Mouse (Mus musculus): Measurements from ENCODE around the gene Il18bp. TPM values are rescaled to one million over a fixed set of nuclear protein-coding genes. Genes with fewer than 3 reads are reported as not detected.

Gene Il18bp
- polyA plus RNA-seq, 1 experiment from 2014 or later, result 2.1 TPM

DNA sequence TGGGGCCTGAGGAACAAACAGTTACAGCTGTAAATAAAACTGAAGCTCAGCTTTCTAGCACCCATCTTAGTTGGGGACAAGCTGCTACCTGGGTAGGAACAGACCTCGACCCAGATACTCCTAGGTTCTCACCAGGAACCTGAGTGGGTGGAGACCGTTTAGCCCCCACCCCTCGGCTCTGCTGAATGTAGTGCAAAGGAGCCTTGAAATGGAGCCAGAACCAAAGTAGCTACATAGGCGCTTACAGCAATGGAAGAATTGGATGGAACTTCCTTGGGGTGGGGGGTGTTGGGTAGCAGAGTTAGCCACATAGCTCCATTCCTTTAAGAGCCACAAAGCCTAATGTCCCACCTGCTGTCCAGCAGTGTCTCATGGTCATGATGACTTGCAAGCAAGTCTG lies 1.6 kb downstream of the Il18bp start:
- H3K9ac ChIP-seq (ENCODE audit: low read depth, low read length), result no peak overlapping the region
- 82% methylated on average over 4 of the region's 4 CpGs for WGBS
- H3K27ac ChIP-seq (ENCODE audit: low read length), result no peak overlapping the region
- peaks cover 31% of the 10 kb centered on the region for H3K36me3 ChIP-seq (ENCODE audit: control insufficient read depth, insufficient read depth, low read length)
- H3K4me2 ChIP-seq (ENCODE audit: low read depth, low read length), result no peak overlapping the region
- H3K27me3 ChIP-seq (replicated peaks; ENCODE audit: control insufficient read depth, insufficient read depth, low read length), result no peaks in the 10 kb centered on the region
- ATAC-seq, result no peak
- no peaks in the 10 kb centered on the region for H3K9me3 ChIP-seq (ENCODE audit: control insufficient read depth, low read length)
- no peak overlapping the region for H3K4me3 ChIP-seq (ENCODE audit: low read length)
- H3K4me1 ChIP-seq (ENCODE audit: control insufficient read depth, insufficient read depth, low read length), result no peaks in the 10 kb centered on the region

DNA sequence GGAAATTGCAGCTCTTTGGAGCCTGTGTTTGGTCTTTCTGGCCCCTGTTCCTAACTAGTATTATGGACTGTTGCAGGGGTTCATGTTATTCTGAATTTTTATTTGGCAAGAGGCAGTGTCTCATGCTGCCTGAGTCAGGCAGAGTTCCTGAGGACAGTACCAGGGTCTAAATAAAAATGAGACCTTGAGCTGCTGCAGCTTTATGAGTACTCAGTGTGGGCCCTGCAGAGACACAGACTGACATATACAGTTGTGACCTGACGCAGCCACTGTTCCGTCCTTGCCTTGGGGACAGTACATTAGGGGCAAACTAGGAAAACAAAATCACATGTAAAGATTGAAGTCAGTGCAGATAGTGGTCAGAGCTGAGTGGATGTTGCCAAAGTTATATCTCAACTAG lies 3.5 kb downstream of the Il18bp start:
- H3K9ac ChIP-seq (ENCODE audit: low read depth, low read length), result no peak overlapping the region
- H3K27me3 ChIP-seq (replicated peaks; ENCODE audit: control insufficient read depth, insufficient read depth, low read length), result no peaks in the 10 kb centered on the region
- H3K4me3 ChIP-seq (ENCODE audit: low read length), result no peak overlapping the region
- H3K4me2 ChIP-seq (ENCODE audit: low read depth, low read length), result no peak overlapping the region
- H3K9me3 ChIP-seq (ENCODE audit: control insufficient read depth, low read length), result no peaks in the 10 kb centered on the region
- no peak overlapping the region for H3K27ac ChIP-seq (ENCODE audit: low read length)
- WGBS, result 88% methylated on average over 2 of the region's 2 CpGs
- H3K36me3 ChIP-seq (ENCODE audit: control insufficient read depth, insufficient read depth, low read length), result peaks cover 44% of the 10 kb centered on the region
- ATAC-seq, result no peak
- H3K4me1 ChIP-seq (ENCODE audit: control insufficient read depth, insufficient read depth, low read length), result no peaks in the 10 kb centered on the region

DNA sequence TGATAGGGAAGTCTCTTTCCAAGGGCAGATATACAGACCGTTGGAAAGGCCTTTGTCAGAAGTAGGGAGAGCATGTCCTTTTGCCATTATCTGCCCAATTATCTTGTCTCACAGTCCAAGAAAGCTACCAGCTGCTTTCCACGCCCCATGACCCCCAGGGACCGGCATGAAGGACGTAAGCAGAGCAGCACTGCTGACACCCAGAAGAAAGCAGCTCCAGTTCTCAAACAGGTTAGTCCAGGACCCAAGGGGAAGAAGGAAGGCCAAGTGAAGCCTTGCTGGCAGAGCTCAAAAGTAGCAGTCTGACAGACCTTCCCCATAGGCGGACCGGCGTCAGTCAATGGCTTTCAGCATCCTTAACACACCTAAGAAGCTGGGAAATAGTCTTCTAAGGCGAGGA lies 5.1 kb downstream of the Il18bp start:
- Histone ChIP-seq H3K4me2 (ENCODE audit: low read depth, low read length) (no peak overlapping the region), H3K36me3 (ENCODE audit: control insufficient read depth, insufficient read depth, low read length) (peaks cover 52% of the 10 kb centered on the region), H3K4me3 (ENCODE audit: low read length) (no peak overlapping the region), H3K27me3 (replicated peaks; ENCODE audit: control insufficient read depth, insufficient read depth, low read length) (no peaks in the 10 kb centered on the region), H3K4me1 (ENCODE audit: control insufficient read depth, insufficient read depth, low read length) (no peaks in the 10 kb centered on the region), H3K27ac (ENCODE audit: low read length) (no peak overlapping the region), H3K9me3 (ENCODE audit: control insufficient read depth, low read length) (no peaks in the 10 kb centered on the region), H3K9ac (ENCODE audit: low read depth, low read length) (no peak overlapping the region)
- ATAC-seq, result no peak
- 87% methylated on average over 8 of the region's 8 CpGs for WGBS

DNA sequence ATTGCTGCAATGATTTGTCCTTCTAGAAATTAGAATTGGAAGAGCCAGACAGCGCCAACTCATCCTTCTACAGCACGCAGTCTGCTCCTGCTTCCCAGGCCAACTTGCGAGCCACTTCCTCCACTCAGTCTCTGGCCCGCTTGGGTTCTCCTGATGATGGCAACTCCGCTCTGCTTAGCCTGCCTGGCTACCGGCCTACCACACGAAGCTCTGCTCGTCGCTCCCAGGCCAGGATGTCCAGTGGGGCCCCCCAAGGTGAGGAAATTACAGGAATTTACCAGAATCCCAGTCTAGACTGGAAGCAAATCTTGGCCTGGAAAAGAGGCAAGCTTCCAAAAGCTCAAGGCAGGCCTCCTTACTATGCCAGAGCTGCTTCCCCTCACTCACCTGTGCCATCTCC lies 6.6 kb downstream of the Il18bp start:
- Histone ChIP-seq H3K27ac (ENCODE audit: low read length) (no peak overlapping the region), H3K4me3 (ENCODE audit: low read length) (no peak overlapping the region), H3K9me3 (ENCODE audit: control insufficient read depth, low read length) (no peaks in the 10 kb centered on the region), H3K4me2 (ENCODE audit: low read depth, low read length) (no peak overlapping the region), H3K27me3 (replicated peaks; ENCODE audit: control insufficient read depth, insufficient read depth, low read length) (no peaks in the 10 kb centered on the region), H3K9ac (ENCODE audit: low read depth, low read length) (no peak overlapping the region), H3K36me3 (ENCODE audit: control insufficient read depth, insufficient read depth, low read length) (peaks cover 57% of the 10 kb centered on the region), H3K4me1 (ENCODE audit: control insufficient read depth, insufficient read depth, low read length) (no peaks in the 10 kb centered on the region)
- no peak for ATAC-seq
- 91% methylated on average over 9 of the region's 9 CpGs for WGBS

DNA sequence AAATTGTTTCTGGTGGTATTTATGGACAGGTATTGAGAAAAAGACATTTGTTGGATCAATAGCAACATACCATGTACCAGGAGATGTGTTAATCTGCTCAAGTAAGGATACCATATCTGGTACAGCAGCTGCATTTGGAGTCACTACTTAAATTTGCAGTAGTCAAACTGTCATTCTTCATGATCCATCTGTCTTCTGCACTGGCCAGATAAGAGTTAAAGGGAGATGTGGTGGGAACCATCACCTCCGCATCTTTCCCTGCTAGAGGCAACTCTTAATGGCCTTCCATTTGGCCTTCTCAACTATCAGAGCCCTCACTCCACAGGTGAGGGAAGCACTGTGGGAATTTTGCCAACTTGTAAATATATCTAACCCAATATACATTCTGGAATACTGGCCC lies 12.0 kb downstream of the Il18bp start:
- H3K27me3 ChIP-seq (replicated peaks; ENCODE audit: control insufficient read depth, insufficient read depth, low read length), result no peaks in the 10 kb centered on the region
- peaks cover 33% of the 10 kb centered on the region for H3K36me3 ChIP-seq (ENCODE audit: control insufficient read depth, insufficient read depth, low read length)
- H3K9me3 ChIP-seq (ENCODE audit: control insufficient read depth, low read length), result no peaks in the 10 kb centered on the region
- no peak overlapping the region for H3K27ac ChIP-seq (ENCODE audit: low read length)
- H3K4me1 ChIP-seq (ENCODE audit: control insufficient read depth, insufficient read depth, low read length), result no peaks in the 10 kb centered on the region
- no peak overlapping the region for H3K4me2 ChIP-seq (ENCODE audit: low read depth, low read length)
- no peak overlapping the region for H3K9ac ChIP-seq (ENCODE audit: low read depth, low read length)
- WGBS, result 85% methylated on average over 1 of the region's 1 CpGs
- ATAC-seq, result no peak
- H3K4me3 ChIP-seq (ENCODE audit: low read length), result no peak overlapping the region

DNA sequence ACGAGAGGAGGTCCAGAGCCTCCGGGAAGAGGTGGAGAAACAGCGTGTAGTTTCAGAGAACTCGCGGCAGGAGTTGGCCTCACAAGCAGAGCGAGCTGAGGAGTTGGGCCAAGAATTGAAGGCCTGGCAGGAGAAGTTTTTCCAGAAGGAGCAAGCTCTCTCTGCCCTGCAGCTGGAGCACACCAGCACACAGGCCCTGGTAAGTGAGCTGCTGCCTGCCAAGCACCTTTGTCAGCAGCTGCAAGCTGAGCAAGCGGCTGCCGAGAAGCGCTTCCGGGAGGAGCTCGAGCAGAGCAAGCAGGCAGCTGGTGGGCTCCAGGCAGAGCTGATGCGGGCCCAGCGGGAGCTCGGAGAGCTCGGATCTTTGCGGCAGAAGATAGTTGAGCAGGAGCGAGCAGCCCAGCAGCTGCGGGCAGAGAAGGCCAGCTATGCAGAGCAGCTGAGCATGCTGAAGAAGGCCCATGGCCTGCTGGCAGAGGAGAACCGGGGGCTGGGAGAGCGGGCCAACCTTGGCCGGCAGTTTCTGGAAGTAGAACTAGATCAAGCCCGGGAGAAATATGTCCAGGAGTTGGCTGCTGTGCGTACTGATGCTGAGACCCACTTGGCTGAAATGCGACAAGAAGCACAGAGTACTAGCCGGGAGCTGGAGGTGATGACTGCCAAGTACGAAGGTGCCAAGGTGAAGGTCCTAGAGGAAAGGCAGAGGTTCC lies 17.4 kb downstream of the Il18bp start:
- 87% methylated on average over 26 of the region's 26 CpGs for WGBS
- H3K4me2 ChIP-seq (ENCODE audit: low read depth, low read length), result no peak overlapping the region
- H3K4me1 ChIP-seq (ENCODE audit: control insufficient read depth, insufficient read depth, low read length), result no peaks in the 10 kb centered on the region
- ATAC-seq, result no peak
- H3K9me3 ChIP-seq (ENCODE audit: control insufficient read depth, low read length), result no peaks in the 10 kb centered on the region
- H3K36me3 ChIP-seq (ENCODE audit: control insufficient read depth, insufficient read depth, low read length), result peaks cover 40% of the 10 kb centered on the region
- no peaks in the 10 kb centered on the region for H3K27me3 ChIP-seq (replicated peaks; ENCODE audit: control insufficient read depth, insufficient read depth, low read length)
- H3K27ac ChIP-seq (ENCODE audit: low read length), result no peak overlapping the region
- no peak overlapping the region for H3K9ac ChIP-seq (ENCODE audit: low read depth, low read length)
- H3K4me3 ChIP-seq (ENCODE audit: low read length), result no peak overlapping the region

DNA sequence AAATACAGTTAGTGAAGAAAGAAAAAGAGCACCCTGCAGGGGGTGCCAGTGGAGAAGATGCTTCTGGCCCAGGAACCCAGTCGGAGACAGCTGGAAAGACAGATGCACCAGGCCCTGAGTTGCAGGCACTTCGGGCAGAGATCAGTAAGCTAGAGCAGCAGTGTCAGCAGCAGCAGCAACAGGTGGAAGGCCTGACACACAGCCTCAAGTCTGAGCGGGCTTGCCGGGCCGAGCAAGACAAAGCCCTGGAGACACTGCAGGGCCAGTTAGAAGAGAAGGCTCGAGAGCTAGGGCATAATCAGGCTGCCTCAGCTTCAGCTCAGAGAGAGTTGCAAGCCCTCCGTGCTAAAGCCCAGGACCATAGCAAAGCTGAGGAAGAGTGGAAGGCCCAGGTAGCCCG lies 18.2 kb downstream of the Il18bp start:
- Histone ChIP-seq H3K9ac (ENCODE audit: low read depth, low read length) (no peak overlapping the region), H3K4me2 (ENCODE audit: low read depth, low read length) (no peak overlapping the region), H3K36me3 (ENCODE audit: control insufficient read depth, insufficient read depth, low read length) (peaks cover 45% of the 10 kb centered on the region), H3K4me1 (ENCODE audit: control insufficient read depth, insufficient read depth, low read length) (no peaks in the 10 kb centered on the region), H3K9me3 (ENCODE audit: control insufficient read depth, low read length) (no peaks in the 10 kb centered on the region), H3K4me3 (ENCODE audit: low read length) (no peak overlapping the region), H3K27ac (ENCODE audit: low read length) (no peak overlapping the region), H3K27me3 (replicated peaks; ENCODE audit: control insufficient read depth, insufficient read depth, low read length) (no peaks in the 10 kb centered on the region)
- WGBS, result 91% methylated on average over 8 of the region's 8 CpGs
- no peak for ATAC-seq

DNA sequence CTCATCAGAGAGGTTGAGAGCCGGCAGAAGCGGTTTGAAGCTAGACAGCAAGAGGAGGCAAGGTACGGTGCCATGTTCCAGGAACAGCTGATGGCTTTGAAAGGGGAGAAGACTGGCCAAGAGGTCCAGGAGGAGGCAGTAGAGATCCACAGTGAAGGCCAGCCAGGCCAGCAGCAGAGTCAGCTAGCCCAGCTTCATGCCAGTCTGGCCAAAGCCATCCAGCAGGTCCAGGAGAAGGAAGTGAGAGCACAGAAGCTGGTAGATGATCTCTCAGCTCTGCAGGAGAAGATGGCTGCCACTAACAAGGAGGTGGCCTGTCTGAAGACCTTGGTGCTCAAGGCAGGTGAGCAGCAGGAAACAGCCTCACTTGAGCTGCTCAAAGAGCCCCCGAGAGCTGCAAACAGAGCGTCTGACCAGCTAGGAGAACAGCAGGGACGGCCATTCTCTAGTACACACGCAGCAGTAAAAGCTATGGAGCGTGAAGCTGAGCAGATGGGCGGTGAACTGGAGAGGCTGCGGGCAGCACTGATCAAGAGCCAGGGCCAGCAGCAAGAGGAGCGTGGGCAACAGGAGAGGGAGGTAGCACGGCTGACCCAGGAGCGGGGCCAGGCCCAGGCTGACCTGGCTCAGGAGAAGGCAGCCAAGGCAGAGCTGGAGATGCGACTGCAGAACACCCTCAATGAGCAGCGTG lies 18.9 kb downstream of the Il18bp start:
- no peaks in the 10 kb centered on the region for H3K4me1 ChIP-seq (ENCODE audit: control insufficient read depth, insufficient read depth, low read length)

DNA sequence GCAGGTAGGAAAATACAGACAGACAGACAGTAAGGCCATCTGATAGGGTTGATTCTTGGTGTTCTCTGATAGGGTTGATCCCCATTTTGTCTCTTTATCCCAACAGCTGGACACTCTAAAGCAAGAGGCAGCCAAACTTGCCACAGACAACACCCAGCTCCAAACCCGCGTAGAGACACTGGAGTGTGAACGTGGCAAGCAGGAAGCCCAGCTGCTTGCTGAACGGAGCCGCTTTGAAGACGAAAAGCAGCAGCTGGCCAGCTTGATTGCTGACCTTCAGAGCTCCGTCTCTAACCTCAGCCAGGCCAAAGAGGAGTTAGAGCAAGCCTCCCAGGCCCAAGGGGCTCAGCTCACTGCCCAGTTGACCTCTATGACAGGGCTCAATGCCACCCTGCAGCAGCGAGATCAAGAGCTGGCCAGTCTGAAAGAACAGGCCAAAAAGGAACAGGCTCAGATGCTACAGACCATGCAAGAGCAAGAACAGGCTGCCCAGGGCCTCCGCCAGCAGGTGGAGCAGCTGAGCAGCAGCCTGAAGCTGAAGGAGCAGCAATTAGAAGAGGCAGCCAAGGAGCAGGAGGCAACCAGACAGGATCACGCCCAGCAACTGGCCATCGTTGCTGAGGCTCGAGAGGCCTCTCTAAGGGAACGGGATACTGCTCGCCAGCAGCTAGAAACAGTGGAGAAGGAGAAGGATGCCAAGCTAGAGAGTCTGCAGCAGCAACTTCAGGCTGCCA lies 20.1 kb downstream of the Il18bp start:
- Histone ChIP-seq H3K36me3 (ENCODE audit: control insufficient read depth, insufficient read depth, low read length) (peaks cover 53% of the 10 kb centered on the region), H3K27me3 (replicated peaks; ENCODE audit: control insufficient read depth, insufficient read depth, low read length) (no peaks in the 10 kb centered on the region), H3K27ac (ENCODE audit: low read length) (no peak overlapping the region; the same call in none of the 2 replicates), H3K4me1 (ENCODE audit: control insufficient read depth, insufficient read depth, low read length) (no peaks in the 10 kb centered on the region), H3K9ac (ENCODE audit: low read depth, low read length) (no peak overlapping the region), H3K4me3 (ENCODE audit: low read length) (no peak overlapping the region), H3K9me3 (ENCODE audit: control insufficient read depth, low read length) (no peaks in the 10 kb centered on the region), H3K4me2 (ENCODE audit: low read depth, low read length) (no peak overlapping the region)
- peak; percentile 79 for ATAC-seq
- WGBS, result 56% methylated on average over 14 of the region's 14 CpGs

More for the DNA sequence above, 18.9 kb downstream of the Il18bp start:
- Histone ChIP-seq H3K27me3 (replicated peaks; ENCODE audit: control insufficient read depth, insufficient read depth, low read length) (no peaks in the 10 kb centered on the region), H3K36me3 (ENCODE audit: control insufficient read depth, insufficient read depth, low read length) (peaks cover 46% of the 10 kb centered on the region), H3K9ac (ENCODE audit: low read depth, low read length) (no peak overlapping the region), H3K4me3 (ENCODE audit: low read length) (no peak overlapping the region), H3K9me3 (ENCODE audit: control insufficient read depth, low read length) (no peaks in the 10 kb centered on the region), H3K4me2 (ENCODE audit: low read depth, low read length) (no peak overlapping the region), H3K27ac (ENCODE audit: low read length) (no peak overlapping the region)
- no peak; the same call in 1 of the 2 replicates for ATAC-seq
- 92% methylated on average over 15 of the region's 15 CpGs for WGBS
